Mouse (Mus musculus) kidney, postnatal 25 days (tissue): Measurements from ENCODE around the gene Snx25.
A peak's percentile ranks its signal among the peaks of the same experiment; 100 is the strongest.

ENCODE experiments used
- DNase-seq, 2 experiments: peaks; one replicate each; pipeline ENCODE4 v3.0.0; 2021; ENCODE audit warnings: mixed read lengths in 2 of 2

The Snx25 gene

GRCm38 (mm10) chr8:46152064-46153031 lies at the start of gene Snx25:
TSS of gene Snx25 (minus strand) at chr8:46152159.
- DNase-seq = peak; percentile 93 to 95

- DNase-seq = no peak
Observed at GRCm38 (mm10) chr8:46197673-46198072, 45.7 kb upstream of the Snx25 start.

- no peak for DNase-seq
Observed at GRCm38 (mm10) chr8:46196877-46197276, 44.9 kb upstream of the Snx25 start.

GRCm38 (mm10) chr8:46193100-46193499 lies 41.1 kb upstream of the Snx25 start:
- no peak for DNase-seq

DNA sequence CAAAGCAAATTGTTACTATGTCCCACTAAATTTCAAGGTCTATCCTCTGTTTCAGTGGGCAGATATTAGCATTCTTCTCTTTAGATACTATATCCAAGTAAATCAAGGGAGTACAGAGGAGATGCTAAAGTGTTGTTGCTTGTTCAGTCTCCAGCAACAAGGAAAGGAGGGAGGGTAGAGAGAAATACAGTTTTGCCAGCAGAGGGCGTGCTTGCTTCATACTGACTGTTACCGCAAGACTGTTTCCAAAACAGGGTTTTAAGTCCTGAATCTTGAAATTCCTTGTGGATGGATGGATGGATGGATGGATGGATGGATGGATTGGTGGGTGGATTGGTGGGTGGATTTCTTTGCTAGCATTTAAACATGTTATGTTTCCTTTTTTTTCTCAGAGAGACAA lies 33.4 kb upstream of the Snx25 start:
- peak; percentile 63 to 76 for DNase-seq

DNA sequence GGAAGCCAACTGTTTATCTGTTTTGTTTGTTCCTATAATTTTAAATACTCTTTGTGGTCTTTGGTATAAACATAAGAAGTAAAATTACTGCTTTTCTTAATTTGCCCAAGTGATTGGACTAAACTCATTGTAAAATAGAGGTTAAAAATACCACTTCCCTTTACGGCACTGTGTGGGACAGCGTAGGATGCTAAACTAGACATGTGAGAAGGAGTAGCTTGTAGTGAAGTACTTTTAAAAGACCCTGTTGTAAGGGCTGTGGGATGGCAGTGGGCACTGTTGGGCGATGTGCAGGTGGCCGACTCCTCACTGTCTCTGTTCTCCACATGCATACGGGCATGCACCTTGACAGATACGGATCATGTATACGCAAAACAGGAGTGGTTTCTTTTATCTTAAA lies 28.2 kb upstream of the Snx25 start:
- DNase-seq = no peak

DNA sequence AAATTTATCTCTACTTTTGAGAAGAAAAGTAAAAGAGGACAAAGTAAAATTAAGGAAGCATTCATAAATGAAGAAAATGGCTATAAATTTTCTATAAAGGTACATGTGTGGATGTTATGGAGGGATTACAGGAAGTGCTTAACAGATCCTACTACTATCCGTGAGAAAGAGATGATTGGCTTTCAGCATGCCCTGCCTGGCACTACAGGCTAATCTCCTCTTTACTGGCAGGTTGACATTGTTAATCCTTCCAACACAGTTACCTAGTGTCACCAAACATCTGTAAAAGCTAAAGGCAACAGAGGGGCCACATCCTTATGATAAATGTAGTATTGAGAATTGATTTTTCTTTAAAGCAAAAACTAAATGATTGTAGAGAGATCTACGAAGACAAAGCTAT lies 21.7 kb upstream of the Snx25 start:
- DNase-seq = no peak

DNA sequence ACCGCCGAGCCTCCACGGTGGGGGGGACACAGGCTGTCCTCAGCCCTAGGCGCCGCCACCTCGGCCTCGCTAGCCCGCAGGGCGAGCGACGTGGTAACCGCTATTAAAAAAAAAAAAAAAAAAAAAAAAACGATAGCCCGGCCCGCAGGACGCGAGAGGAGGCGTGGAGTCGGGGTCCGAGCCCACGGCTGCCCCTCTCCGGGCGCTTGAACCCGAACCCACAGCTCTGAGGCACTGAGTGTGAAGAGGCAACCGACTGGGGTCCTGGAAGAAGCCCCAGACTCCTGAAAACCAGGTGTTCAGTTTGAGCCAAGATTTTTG lies 11.9 kb upstream of the Snx25 start:
- DNase-seq = no peak

DNA sequence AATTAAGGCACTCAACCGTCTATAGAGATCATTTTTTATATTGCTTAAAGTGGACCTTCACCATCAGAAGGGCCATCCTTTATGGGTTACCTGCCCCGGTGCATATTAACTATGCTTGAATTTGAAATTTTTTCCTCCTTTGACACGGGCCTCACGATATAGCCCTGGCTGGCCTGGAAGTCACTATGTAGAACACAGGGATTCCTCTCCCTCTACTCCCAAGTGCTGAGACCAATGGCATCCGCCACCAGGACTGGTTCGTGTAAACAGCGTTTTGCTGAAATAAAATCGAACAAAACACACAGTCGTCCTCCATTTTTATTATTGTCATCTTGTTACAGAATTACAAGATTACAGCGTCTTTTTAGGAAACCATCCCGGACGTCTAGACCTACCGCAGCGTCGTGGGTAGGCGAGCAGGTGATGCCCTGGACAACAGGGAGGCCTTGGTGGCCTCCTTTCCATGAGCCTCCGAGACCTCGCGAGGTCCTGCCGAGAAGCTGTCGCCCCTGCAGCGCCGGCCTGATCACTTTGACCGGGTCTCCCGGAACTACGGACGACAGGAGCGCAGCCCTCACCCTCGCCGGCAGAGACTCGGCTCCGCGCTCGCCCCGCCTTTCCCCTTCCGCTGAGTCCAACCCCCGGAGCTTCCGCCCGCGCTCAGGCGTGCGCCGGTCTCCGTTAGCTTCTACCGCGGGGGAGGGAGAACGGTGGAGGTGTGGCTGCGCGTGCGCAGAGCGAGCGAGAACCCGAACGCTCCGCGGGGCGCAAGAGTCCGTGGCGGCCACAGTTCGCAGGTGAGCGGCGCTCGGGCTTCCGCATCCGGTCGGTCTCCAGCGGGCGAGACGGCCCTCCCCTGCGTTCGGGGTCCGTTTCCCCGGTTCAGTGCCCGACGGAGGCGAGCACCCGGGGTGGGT lies 11.3 kb upstream of the Snx25 start:
- peak; percentile 96 to 99 for DNase-seq

GRCm38 (mm10) chr8:46153042-46153441 lies 1.1 kb upstream of the Snx25 start:
- DNase-seq = no peak

- peak; percentile 58 to 78 for DNase-seq
Observed at GRCm38 (mm10) chr8:46151202-46152062, 527 bp downstream of the Snx25 start, which contains the start of gene Cfap97. TSS of gene Cfap97 (plus strand) at chr8:46151771.

GRCm38 (mm10) chr8:46149782-46150181 lies 2.2 kb downstream of the Snx25 start:
- DNase-seq = no peak

DNA sequence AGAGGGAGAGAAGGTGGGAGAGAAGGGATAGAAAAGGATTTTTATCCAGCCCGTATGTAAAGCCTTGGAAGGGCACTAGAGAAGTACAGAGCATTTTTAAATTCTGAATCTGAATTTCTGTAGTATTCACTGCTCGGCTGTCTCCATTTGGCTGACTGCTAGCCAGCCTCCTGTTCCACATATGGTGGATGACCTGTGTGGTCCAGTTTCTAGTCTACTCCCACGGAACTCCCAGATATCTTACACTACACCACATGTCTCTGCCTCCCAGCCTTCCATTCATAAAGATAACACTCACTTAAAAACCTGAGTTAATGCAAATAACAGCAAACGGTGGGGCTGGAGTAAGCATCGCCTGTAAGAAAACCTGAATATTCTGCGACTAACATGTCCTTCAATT lies 2.7 kb downstream of the Snx25 start:
- no peak for DNase-seq

GRCm38 (mm10) chr8:46146173-46146572 lies 5.8 kb downstream of the Snx25 start:
- no peak for DNase-seq

- DNase-seq = no peak
Observed at GRCm38 (mm10) chr8:46143924-46144323, 8.0 kb downstream of the Snx25 start.

DNA sequence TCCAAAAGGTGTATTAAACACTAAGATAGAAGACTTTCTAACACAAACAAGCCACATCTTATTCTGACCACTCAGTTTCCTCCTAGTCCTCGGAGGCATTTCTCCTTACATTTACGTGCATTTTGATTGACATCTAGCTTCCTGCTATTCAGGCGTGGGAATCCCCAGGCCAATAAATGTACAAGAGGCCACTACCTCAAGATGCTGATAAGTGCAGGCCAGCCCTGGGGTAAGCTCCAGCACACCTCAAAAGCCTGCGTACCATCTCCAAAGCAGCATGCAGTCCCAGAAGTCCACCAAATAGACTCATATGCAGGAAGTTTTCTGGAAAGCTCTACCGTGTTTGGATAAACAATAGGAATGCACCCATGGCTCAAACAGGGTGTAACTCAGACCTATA lies 8.5 kb downstream of the Snx25 start:
- DNase-seq = no peak

- DNase-seq = no peak
Observed at GRCm38 (mm10) chr8:46142498-46143081, 9.4 kb downstream of the Snx25 start.

GRCm38 (mm10) chr8:46141688-46142087 lies 10.3 kb downstream of the Snx25 start:
- no peak for DNase-seq

- peak; percentile 32 to 70 for DNase-seq
Observed at GRCm38 (mm10) chr8:46140376-46141120, 11.4 kb downstream of the Snx25 start.

DNA sequence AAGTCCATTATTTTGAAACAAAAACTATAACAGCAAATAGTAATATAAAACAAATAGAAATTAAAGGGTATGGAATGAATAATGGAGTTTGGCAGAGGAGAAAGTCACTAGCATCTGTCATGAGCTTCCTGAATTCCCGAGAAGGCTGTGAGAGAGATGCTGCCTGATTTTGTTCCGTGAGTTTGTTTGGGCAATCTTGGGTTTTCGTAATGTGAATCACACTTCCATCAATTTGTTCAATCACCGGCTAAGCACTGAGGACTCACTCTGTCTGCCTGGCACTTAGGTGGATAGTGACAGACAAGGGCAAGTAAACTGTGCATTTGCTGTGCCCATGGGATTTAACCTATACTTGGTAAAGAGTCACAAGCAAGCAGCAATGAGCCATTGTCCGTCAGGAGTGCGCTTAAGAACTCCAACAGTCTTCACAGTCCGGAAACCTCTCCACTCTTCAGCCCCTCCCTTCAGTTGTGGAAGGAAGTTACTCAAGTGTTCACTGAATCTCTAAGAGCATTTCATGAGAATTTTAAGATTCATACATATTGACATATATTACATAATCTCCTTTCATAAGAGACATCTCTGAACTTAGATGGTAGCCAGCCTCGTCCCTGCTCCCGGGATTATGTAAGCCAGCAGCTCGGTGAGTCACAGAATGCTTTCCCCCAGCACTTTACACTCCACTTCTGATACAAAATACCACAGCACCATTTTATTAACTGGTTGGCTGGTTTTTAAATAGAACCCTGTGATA lies 13.9 kb downstream of the Snx25 start:
- peak in 1 of 2 experiments; percentile 45 for DNase-seq

DNA sequence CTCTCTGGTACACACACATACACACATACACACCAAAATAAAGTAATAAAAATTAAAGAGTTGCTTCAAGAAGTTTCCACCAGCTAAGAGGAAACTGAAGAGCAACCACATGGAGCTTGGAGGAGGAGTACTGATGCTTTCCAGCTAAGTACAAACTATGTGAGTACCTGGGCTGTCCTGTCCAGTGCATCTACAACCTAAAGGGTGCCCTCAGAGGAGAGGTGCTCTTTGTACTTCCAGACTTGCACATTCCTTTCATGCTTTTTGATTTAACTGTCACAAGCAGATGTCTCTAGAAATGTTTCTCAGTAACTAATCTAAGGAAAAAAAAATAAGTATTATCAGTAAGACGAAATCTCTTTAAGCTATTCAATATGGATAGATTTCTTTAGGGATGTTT lies 14.6 kb downstream of the Snx25 start:
- DNase-seq = peak in 1 of 2 experiments; percentile 20
